Mouse (Mus musculus) testis, adult 2 months (tissue): ENCODE measurements at regions not wholly inside any gene's neighbourhood (a gene's known extent, or its start where the extent isn't known, plus 50 kb on each side); places are given as distances from the start of the nearest gene placed in this dataset.

ENCODE experiments used
- H3K27ac ChIP-seq: fragments of 200-500 bp; 2 replicates; pipeline ENCODE4 v1.5.1; 2012; ENCODE audit warnings: low read depth, low read length; ENCODE audit not compliant: control insufficient read depth, insufficient read depth
- H3K27me3 ChIP-seq: fragments of 200-500 bp; 2 replicates; pipeline ENCODE4 v1.6.1; 2012; ENCODE audit warnings: mild to moderate bottlenecking, low read length, moderate library complexity; ENCODE audit not compliant: control insufficient read depth, insufficient read depth
- H3K36me3 ChIP-seq: fragments of 200-500 bp; 2 replicates; pipeline ENCODE4 v1.6.1; 2012; ENCODE audit warnings: mild to moderate bottlenecking, low read length; ENCODE audit not compliant: control insufficient read depth, insufficient read depth
- H3K4me1 ChIP-seq: fragments of 200-500 bp; 2 replicates; pipeline ENCODE4 v1.6.1; 2012; ENCODE audit warnings: low read length; ENCODE audit not compliant: control insufficient read depth, insufficient read depth
- H3K4me3 ChIP-seq: fragments of 200-500 bp; 2 replicates; pipeline ENCODE4 v1.5.1; 2012; ENCODE audit warnings: low read depth, mild to moderate bottlenecking, low read length, moderate library complexity, mixed read lengths; ENCODE audit not compliant: control insufficient read depth
- CTCF ChIP-seq: fragments of 200-500 bp; IDR thresholded peaks from 2 replicates; pipeline ENCODE4 v1.5.1; 2012; ENCODE audit warnings: low read depth, mild to moderate bottlenecking, inconsistent platforms, low read length, moderate library complexity; ENCODE audit not compliant: control insufficient read depth, insufficient read depth, insufficient replicate concordance
- POLR2A ChIP-seq: fragments of 200-500 bp; IDR thresholded peaks from 2 replicates; pipeline ENCODE4 v1.6.1; 2012; ENCODE audit warnings: low read depth, mild to moderate bottlenecking, inconsistent platforms, low read length, moderate library complexity; ENCODE audit not compliant: control insufficient read depth

DNA sequence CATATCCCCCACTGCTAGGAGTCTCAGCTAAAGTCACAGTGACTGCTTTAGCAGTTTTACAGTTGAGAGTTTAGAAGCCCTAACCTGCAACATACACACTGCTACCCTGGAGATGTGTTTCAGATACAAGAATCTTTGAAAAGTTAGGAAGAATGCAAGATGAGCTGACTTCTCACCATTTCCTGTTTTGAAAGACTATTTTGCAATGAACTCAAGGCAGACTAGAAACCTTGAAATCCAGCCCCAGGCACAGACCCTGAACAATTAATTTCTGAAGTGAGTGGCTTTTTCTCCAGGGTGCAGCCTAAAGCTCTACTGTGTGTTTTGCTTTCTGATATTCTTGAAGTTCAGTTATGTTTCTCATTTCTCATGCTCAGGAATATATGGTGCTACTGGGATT, 440.6 kb downstream of the Nebl start:
- H3K36me3 ChIP-seq, result no peaks in the 10 kb centered on the region
- no peaks in the 10 kb centered on the region for H3K27me3 ChIP-seq
- H3K27ac ChIP-seq, result no peak overlapping the region
- H3K4me3 ChIP-seq, result no peak overlapping the region
- TF ChIP-seq CTCF (no peak), POLR2A (no peak)
- H3K4me1 ChIP-seq, result no peaks in the 10 kb centered on the region

DNA sequence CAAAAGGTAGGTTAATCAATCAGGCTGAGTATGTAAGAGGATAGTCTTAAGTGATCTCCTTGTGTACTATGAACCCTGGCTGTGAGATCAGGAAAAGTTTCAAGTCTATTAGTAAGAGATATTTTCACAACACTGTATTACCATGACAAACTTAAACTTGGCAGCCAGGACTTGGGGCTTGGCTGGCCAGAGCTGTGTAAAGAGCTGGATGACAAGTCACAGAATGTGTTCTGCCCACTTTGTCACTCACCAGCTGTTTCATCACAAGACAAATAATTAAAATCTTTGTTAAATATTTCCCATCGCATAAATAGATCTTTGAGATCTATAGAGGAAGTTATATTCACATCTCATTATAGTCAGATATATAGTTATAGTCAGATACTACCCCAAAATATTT, 443.7 kb downstream of the Nebl start:
- Histone ChIP-seq H3K27ac (no peak overlapping the region), H3K4me3 (no peak overlapping the region)

DNA sequence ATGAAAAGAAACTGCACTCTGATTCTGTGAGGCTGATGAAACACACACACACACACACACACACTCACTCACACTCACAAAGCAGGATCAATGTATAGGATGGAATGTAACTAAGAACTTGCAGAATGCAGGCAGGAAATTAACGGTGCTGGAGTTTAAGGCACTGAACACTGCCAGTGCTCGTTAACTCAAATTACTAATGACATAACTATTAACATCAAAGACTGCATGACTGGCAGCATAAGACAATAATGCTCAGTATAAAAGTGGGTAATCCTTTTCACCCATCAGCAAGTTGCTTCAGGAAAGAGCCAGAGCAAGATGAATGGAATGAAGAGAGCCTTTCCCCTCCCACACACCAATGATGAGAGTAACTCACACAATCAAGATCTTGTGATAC, 481.3 kb downstream of the Nebl start:
- Histone ChIP-seq H3K27me3 (no peaks in the 10 kb centered on the region), H3K4me1 (no peaks in the 10 kb centered on the region), H3K27ac (no peak overlapping the region), H3K36me3 (no peaks in the 10 kb centered on the region), H3K4me3 (no peak overlapping the region)
- TF ChIP-seq POLR2A (no peak), CTCF (no peak)

More for the DNA sequence above, 443.7 kb downstream of the Nebl start:
- no peaks in the 10 kb centered on the region for H3K36me3 ChIP-seq
- H3K4me1 ChIP-seq, result no peaks in the 10 kb centered on the region
- no peaks in the 10 kb centered on the region for H3K27me3 ChIP-seq
- TF ChIP-seq CTCF (no peak), POLR2A (no peak)

DNA sequence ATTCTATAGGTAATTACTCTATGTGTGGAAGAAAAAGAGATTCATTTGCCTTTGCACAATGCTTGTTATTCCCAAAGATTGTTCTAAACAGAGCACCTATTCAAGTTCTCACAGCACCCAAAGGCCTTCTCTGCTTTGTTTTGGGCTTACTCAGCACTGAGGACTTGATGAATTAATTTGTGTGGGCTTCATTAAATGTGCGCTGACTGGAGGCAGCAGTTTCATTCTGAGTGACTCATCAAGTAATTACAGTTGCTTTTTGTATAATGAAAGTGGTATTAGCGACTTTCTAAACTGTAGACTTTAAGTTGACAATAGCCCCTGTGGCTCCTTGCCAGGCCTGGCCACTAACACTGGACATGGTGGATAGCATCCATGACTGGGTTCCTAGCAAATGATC, 485.4 kb downstream of the Nebl start:
- no peak overlapping the region for H3K27ac ChIP-seq
- H3K36me3 ChIP-seq, result no peaks in the 10 kb centered on the region
- TF ChIP-seq CTCF (no peak), POLR2A (no peak)
- no peaks in the 10 kb centered on the region for H3K27me3 ChIP-seq
- no peak overlapping the region for H3K4me3 ChIP-seq
- no peaks in the 10 kb centered on the region for H3K4me1 ChIP-seq

DNA sequence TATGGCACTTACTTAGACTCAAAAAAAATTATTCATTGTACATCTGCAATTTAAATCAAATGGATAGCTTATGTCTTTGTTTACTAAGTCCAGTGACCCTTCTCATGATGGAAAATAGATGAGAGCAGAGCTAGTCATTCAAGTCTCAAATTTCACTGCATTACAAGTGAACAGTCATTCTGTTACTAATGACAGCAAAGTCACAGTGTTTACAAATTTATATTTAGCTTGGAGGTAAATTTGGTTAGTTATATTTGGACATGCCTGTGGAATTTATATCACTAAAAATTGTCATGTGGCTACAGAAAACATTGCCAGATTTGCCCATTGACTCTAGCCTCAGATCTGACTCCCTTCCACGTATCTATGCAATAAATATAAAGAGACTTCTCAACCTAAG, 515.7 kb downstream of the Nebl start:
- no peaks in the 10 kb centered on the region for H3K27me3 ChIP-seq
- TF ChIP-seq POLR2A, result no peak
- TF ChIP-seq CTCF, result no peak
- no peaks in the 10 kb centered on the region for H3K36me3 ChIP-seq
- no peaks in the 10 kb centered on the region for H3K4me1 ChIP-seq
- no peak overlapping the region for H3K27ac ChIP-seq
- H3K4me3 ChIP-seq, result no peak overlapping the region

DNA sequence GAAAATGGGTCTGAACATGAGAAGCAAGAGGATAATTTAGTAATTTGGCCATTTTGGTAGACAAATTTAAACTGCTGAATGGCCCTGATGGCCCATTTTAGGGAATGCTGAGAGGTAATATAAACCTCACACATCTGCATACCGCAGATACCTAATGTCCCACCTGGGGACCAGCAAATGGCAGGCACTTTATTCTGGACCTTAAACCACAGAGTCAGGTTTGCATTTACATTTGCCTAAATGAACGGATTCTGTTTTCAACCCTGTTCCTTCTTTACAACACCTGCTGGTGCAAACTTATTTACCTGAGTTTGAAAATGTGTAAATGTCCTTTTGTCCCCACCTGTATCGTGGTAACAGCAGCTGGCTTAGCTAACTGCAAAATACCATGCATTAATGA, 516.4 kb downstream of the Nebl start:
- no peak overlapping the region for H3K27ac ChIP-seq
- H3K27me3 ChIP-seq, result no peaks in the 10 kb centered on the region
- H3K4me3 ChIP-seq, result no peak overlapping the region
- no peaks in the 10 kb centered on the region for H3K4me1 ChIP-seq
- TF ChIP-seq POLR2A (no peak), CTCF (no peak)
- no peaks in the 10 kb centered on the region for H3K36me3 ChIP-seq

DNA sequence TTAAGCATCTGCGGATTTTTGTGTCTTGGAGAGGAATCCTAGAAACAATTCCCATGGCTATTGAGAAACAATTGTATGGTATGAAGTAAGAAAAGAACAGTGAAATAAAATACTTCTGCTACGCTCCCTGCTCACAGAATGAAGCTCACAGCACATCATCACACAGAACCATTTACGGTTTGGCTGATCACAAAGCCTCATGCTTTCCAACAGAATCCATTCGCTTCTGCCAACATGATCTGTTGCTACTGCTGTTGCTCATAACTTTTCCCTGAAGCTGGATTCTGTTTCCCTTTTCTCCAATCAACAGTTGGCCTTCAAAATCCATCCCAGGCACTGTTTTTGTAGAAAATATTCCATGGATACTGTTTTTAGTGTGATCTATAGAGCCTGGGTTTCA, 518.7 kb downstream of the Nebl start:
- Histone ChIP-seq H3K4me1 (no peaks in the 10 kb centered on the region), H3K27me3 (no peaks in the 10 kb centered on the region), H3K36me3 (no peaks in the 10 kb centered on the region), H3K27ac (no peak overlapping the region), H3K4me3 (no peak overlapping the region)
- TF ChIP-seq POLR2A (no peak), CTCF (no peak)

DNA sequence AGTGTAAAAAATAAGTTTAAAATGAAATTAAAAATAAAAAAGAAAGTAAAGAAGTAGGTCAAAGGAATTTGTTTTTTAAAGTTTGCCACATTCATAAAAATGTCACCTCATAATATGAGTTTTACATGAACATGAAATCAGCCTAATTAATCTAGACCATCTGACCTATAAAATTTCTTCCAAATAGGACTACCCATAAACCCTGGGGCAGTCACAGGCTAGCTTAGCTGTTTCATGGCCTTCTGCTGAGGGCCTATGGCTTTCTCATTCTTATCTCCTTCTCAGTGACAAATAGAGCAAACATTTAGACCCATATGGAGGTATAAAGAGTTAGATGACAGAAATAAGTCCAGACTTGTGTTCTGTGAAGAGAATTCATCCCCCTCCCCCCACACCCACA, 520.2 kb downstream of the Nebl start:
- no peak overlapping the region for H3K4me3 ChIP-seq
- TF ChIP-seq CTCF, result no peak
- no peak overlapping the region for H3K27ac ChIP-seq
- H3K4me1 ChIP-seq, result no peaks in the 10 kb centered on the region
- H3K27me3 ChIP-seq, result no peaks in the 10 kb centered on the region
- no peaks in the 10 kb centered on the region for H3K36me3 ChIP-seq
